Mouse (Mus musculus) adrenal gland, postnatal 14 days (tissue): Measurements from ENCODE around the gene Wscd2. TPM values are rescaled to one million over a fixed set of nuclear protein-coding genes. Genes with fewer than 3 reads are reported as not detected.

ENCODE experiments used
- DNase-seq: peaks from one replicate; pipeline ENCODE4 v3.0.0; 2021; ENCODE audit warnings: mixed read lengths
- total RNA-seq: library from RNA; stranded (reverse); gene quantifications from 2 replicates; pipeline ENCODE4 v1.2.3, GENCODE M21; 2021

Wscd2 gene
- total RNA-seq, 1 experiment from 2014 or later, result 5.1 TPM

GRCm38 (mm10) chr5:113539858-113540257 is 49.7 kb downstream of the Wscd2 start:
- DNase-seq, result no peak

DNA sequence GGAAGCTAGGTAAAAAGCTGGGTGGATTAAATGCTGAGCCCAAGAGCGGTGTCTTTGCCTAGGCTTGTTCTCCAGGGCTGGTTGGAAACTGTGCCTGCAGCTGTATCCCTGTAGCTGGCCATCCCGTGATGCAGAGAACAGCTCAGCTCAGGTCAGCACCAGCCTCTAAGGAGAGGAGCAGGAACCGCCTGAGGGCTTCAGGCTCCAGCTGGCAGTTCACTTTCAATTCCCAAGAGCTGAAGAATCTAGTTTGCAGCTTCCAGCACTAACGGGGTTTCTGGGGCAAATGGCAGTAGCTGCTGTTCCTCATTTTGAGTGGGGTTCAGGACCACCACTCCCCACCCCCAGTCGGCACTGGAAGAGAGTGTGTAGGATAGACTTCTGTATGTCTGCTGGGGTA is 51.1 kb downstream of the Wscd2 start:
- peak; percentile 22 for DNase-seq

DNA sequence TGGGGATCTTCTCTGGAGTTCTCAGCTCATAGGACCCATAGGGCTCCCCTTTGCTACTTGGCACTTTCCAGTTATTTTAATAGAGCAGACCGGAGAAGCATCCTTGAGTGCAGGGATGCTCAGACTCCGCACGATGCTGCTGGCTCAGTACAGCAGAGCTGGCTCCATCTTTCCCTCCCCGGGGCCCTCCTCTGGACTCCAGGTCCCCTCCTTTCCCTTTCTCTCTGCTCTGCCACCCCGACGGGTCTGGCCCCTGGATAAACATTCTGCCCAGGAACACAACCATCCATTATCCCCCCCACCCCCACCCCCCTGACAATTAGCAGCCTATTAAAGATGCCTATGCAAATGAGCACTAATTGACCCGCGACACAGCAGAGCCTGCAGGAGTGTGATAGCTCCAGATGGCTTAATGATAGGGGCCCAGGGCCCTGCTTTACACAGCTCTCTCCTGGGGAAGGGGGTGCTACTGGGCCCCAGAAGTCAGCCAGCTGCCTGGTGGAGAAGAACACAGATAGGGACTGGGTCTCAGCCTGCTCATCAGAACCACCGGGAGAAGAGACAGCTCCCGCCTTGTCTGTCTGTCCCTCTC is 52.8 kb downstream of the Wscd2 start:
- DNase-seq, result no peak

DNA sequence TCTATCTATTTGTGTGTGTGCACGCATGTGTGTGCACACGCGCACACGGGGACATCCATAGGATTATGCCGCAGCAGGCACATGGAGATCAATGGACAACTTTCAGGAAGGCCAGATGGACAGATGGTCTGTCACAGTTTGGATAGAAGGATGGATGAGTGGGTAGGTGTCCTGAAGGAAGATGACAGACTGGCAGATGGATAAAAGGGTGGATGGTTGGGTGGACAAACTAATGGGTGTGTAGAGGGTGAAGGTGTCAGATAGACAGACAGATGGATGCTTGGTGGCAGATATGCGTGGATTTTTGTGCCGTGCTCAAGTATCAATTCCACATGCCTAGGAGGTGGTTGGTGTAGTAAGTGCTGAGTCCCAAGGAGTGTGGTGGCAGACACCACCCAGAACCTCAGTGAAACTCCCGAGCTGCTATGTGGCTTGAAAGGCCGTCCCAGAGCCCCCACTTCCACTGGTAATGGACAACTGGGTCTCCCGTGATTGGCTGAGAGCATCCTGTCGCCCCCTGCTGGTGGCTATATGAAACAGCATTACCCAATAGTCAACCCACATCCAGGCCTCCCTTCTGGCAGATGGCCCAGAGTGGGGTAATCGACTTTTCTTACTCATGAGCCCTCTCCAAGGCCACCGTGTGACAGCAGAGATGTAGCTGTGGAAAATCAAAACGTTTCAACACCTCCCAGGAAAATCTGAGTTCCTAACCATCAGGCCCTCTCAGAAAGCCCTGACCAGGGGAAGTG is 58.0 kb downstream of the Wscd2 start:
- DNase-seq, result peak; percentile 92

GRCm38 (mm10) chr5:113550249-113550648 is 60.1 kb downstream of the Wscd2 start:
- no peak for DNase-seq

- no peak for DNase-seq
These were observed 60.6 kb downstream of the Wscd2 start for GRCm38 (mm10) chr5:113550759-113551158.

DNA sequence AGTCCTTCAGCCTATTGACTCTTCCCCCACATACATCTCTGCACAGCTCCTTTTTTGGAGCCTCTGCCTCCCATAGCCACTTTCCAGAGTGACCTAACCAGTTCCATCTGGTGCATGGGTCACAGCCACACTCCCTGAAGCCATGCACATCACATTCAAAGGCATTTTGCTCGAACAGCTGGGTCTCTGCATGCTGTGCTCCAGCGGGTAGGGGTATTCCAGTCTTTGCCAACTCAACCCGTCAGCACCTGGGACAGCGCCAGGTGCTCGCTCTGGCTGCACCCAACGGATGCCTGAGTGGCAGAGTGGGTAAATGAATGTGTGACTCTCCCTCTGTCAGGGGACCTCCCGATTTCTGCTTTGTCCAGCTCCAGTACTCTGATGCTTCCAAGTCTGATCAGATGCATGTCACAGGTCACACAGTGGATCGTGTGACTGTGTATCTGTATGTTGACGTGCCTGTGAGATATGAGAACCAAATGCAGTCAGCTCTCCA is 63.3 kb downstream of the Wscd2 start:
- peak; percentile 29 for DNase-seq

GRCm38 (mm10) chr5:113554095-113554494 is 64.0 kb downstream of the Wscd2 start:
- no peak for DNase-seq

- DNase-seq, result peak; percentile 62
These were observed 64.4 kb downstream of the Wscd2 start for GRCm38 (mm10) chr5:113554571-113554970.

- DNase-seq, result peak; percentile 72
These were observed 65.6 kb downstream of the Wscd2 start for GRCm38 (mm10) chr5:113555684-113556083.

DNA sequence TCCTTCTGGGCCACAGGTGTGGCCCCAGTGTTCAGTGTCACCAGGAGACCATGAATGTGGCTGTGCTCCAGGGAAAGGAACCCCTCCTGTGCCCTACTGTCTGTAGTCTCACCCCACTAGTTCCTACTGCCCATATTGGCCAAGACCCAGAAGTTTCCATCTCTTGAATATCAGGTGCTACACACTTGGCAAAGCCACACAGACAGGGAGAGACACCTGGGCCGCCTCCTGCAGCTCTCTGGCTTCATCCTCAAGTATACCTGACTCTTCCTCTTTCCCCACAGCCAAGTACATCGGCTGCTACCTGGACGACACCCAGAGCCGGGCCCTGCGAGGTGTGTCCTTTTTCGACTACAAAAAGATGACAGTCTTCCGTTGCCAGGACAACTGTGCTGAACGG is 67.9 kb downstream of the Wscd2 start:
- DNase-seq, result no peak

- peak; percentile 65 for DNase-seq
These were observed 69.5 kb downstream of the Wscd2 start for GRCm38 (mm10) chr5:113559627-113560026.

- peak; percentile 30 for DNase-seq
These were observed 74.3 kb downstream of the Wscd2 start for GRCm38 (mm10) chr5:113564463-113564862.

- DNase-seq, result no peak
These were observed 75.1 kb downstream of the Wscd2 start for GRCm38 (mm10) chr5:113565101-113565854.

DNA sequence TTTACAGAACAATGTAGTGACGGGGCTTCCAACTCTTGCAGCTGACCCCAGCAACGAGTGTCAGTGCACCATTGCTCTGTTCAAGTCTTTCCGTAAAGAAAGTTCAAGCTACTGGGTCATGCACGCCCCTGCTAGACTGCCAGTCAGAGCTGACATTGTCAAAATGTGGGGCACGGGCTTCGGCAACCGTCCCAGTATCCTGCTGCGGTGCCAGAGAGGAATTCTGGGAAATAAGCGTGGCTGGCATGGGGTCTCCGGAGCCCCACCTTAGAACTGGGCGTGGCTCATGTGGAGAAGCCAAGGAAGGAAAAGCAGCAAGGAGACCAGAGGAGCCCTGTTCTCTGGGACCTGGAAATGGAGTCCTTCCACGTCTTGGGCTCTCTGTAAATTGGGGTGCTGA is 75.7 kb downstream of the Wscd2 start:
- DNase-seq, result no peak

DNA sequence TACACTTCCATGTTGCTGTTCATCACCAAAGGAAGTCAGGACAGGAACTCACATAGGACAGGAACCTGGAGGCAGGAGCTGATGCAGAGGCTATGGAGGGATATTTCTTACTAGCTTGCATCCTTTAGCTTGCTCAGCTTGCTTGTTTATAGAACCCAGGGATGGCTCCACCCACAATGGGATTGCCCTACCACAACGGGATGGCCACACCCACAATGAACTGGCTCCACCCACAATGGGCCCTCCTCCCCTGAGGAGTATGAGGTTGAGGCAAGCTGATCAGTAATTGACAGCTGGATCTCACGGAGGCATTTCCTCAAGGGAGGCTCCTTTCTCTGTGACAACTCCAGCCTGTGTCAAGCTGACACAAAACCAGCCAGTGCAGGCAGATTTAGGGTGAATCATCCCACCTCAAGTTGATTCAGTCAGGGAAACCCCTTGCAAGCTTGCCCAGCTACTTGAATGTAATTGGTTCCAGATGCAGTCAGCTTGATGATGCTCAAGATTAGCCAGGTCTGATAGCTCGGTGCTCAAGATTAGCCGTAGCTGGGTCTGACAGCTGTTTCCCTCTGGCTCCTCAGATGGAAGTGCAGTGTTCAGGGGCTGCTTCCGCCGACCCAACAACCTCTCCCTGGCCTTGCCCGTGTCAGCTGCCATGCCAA is 80.1 kb downstream of the Wscd2 start:
- no peak for DNase-seq

DNA sequence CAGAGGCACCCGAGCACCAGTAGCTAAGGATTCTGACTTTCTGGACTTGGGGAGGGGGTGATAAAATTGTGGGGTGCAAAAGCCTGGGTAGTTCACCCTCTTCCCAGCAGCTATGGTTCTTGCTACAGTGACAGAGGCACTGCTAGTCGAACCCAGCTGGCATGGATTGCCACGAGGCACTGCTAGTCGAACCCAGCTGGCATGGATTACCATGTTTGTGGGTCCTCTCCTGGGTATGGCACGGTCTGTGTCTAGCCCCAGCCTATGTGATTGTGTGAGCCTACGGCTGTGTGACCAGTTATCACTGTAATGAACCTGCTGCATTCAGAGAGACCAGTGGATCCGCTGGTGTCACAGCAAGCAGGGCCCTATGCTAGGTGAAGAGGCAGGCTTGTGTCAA is 87.4 kb downstream of the Wscd2 start:
- no peak for DNase-seq

- no peak for DNase-seq
These were observed 88.3 kb downstream of the Wscd2 start for GRCm38 (mm10) chr5:113578428-113578827.

- DNase-seq, result no peak
These were observed 89.0 kb downstream of the Wscd2 start for GRCm38 (mm10) chr5:113579128-113579527.

GRCm38 (mm10) chr5:113580248-113580647 is 90.1 kb downstream of the Wscd2 start:
- no peak for DNase-seq

- no peak for DNase-seq
These were observed 90.7 kb downstream of the Wscd2 start for GRCm38 (mm10) chr5:113580801-113581200.

DNA sequence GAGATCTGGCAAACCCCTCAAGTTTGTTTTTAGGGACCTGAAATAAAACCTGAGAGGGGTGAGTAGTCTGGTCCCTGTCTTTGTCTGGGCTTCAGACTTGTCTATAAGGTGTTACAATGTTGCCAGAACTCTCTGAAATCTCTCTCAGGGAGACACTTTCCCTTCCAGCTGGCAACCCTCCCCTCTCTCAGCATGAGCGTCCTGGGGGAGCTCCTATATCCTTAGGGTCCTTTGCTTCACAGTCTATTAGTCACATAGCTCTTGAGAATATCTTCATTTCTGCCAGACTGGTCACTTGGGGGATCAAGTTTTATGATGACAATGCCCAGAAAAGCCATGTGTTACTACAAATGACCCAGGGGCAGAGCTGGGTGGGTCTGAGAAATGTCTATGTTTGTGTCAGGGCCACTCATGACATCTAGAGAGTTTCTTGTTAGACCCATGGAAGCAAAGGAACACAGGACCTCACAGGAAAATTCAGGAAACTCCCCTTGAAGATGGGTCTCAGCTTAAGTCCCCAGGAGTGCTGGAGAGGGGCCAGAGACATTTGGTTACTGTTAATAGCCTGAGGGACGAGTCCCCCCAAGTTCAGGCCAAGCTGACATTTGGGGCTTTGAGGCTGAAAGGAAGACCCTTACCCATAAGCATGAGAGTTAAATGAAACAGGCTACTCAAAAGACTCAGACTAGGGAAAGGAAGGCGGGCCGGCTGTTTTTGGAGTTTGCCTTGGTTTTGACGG is 93.5 kb downstream of the Wscd2 start:
- no peak for DNase-seq
